In genomic region chr16:28303889-28304288, GRCm38 (mm10) we compare ENCODE assay signal across 18 mouse cellular contexts.
DNase-seq lines count a peak whose midpoint lies in the region; ATAC-seq and TF ChIP-seq lines count a peak whose summit lies in the region.
"Had no signal": no experiment of that assay in that cellular context is flagged by ENCODE, and none has a peak within 500 bp of the region (broad histone marks: within the 10 kb centered on the region; RNA-seq: fewer than 3 reads in every experiment).

No protein-coding gene starts in this region.

- no peak overlapping the region for H3K9ac ChIP-seq in hindbrain, embryonic 16.5 days (ENCODE audit: low read depth, low read length)
- no peak overlapping the region for H3K9ac ChIP-seq in hindbrain, embryonic 11.5 days (ENCODE audit: low read depth, low read length)
- no peak overlapping the region for H3K9ac ChIP-seq in midbrain, postnatal 0 days (replicated peaks; ENCODE audit: low read length, poor library complexity, severe bottlenecking)
- no peak overlapping the region for H3K9ac ChIP-seq in midbrain, embryonic 16.5 days (ENCODE audit: low read depth, low read length)
- H3K9ac ChIP-seq: embryonic facial prominence, embryonic 12.5 days; forebrain, embryonic 15.5 days; heart, embryonic 13.5 days had no signal

- 19% methylated on average over 1 of the region's 1 CpGs for WGBS in hindbrain, embryonic 16.5 days
- 50% methylated on average over 1 of the region's 1 CpGs for WGBS in hindbrain, embryonic 11.5 days
- WGBS in midbrain, postnatal 0 days, result 24% methylated on average over 1 of the region's 1 CpGs
- WGBS in midbrain, embryonic 16.5 days, result 37% methylated on average over 1 of the region's 1 CpGs

- no peaks in the 10 kb centered on the region for H3K36me3 ChIP-seq in hindbrain, embryonic 16.5 days (ENCODE audit: control insufficient read depth, insufficient read depth, low read length)
- H3K36me3 ChIP-seq in hindbrain, embryonic 11.5 days (ENCODE audit: control insufficient read depth, insufficient read depth, low read length), result no peaks in the 10 kb centered on the region
- H3K36me3 ChIP-seq in midbrain, postnatal 0 days (ENCODE audit: insufficient read depth, low read length), result no peaks in the 10 kb centered on the region
- no peaks in the 10 kb centered on the region for H3K36me3 ChIP-seq in midbrain, embryonic 16.5 days (ENCODE audit: control insufficient read depth, insufficient read depth, low read length)
- H3K36me3 ChIP-seq: embryonic facial prominence, embryonic 12.5 days; forebrain, embryonic 15.5 days; heart, embryonic 13.5 days had no signal

- H3K4me2 ChIP-seq in hindbrain, embryonic 16.5 days (ENCODE audit: low read length), result no peak overlapping the region
- no peak overlapping the region for H3K4me2 ChIP-seq in hindbrain, embryonic 11.5 days (replicated peaks; ENCODE audit: low read depth, low read length)
- H3K4me2 ChIP-seq in midbrain, postnatal 0 days (ENCODE audit: low read depth, low read length, poor library complexity, severe bottlenecking), result no peak overlapping the region
- H3K4me2 ChIP-seq in midbrain, embryonic 16.5 days (ENCODE audit: low read length), result no peak overlapping the region
- H3K4me2 ChIP-seq: embryonic facial prominence, embryonic 12.5 days; forebrain, embryonic 15.5 days; heart, embryonic 13.5 days had no signal

- peak; percentile 61 for ATAC-seq in hindbrain, embryonic 16.5 days
- no peak for ATAC-seq in hindbrain, embryonic 11.5 days (ENCODE audit: low FRiP score)
- ATAC-seq in midbrain, postnatal 0 days (ENCODE audit: low FRiP score), result no peak
- ATAC-seq in midbrain, embryonic 16.5 days, result no peak
- ATAC-seq: forebrain, embryonic 15.5 days; intestine, embryonic 16.5 days had no signal

- no peak overlapping the region for H3K4me3 ChIP-seq in hindbrain, embryonic 16.5 days (ENCODE audit: low read length)
- H3K4me3 ChIP-seq in hindbrain, embryonic 11.5 days (ENCODE audit: low read depth, low read length), result no peak overlapping the region
- H3K4me3 ChIP-seq in midbrain, postnatal 0 days (ENCODE audit: low read depth, low read length), result no peak overlapping the region
- H3K4me3 ChIP-seq in midbrain, embryonic 16.5 days (ENCODE audit: low read depth, low read length), result no peak overlapping the region
- H3K4me3 ChIP-seq: embryonic facial prominence, embryonic 12.5 days; forebrain, embryonic 15.5 days; heart, embryonic 13.5 days had no signal

- H3K4me1 ChIP-seq in hindbrain, embryonic 16.5 days (ENCODE audit: control insufficient read depth, insufficient read depth, low read depth, low read length), result no peaks in the 10 kb centered on the region
- no peaks in the 10 kb centered on the region for H3K4me1 ChIP-seq in hindbrain, embryonic 11.5 days (replicated peaks; ENCODE audit: control insufficient read depth, insufficient read depth, low read length)
- no peaks in the 10 kb centered on the region for H3K4me1 ChIP-seq in midbrain, postnatal 0 days (ENCODE audit: insufficient read depth, low read length)
- H3K4me1 ChIP-seq in midbrain, embryonic 16.5 days (ENCODE audit: control insufficient read depth, insufficient read depth, low read length), result no peaks in the 10 kb centered on the region
- H3K4me1 ChIP-seq: embryonic facial prominence, embryonic 12.5 days; forebrain, embryonic 15.5 days; heart, embryonic 13.5 days had no signal

- H3K27ac ChIP-seq in hindbrain, embryonic 16.5 days (ENCODE audit: low read depth, low read length), result no peak overlapping the region
- no peak overlapping the region for H3K27ac ChIP-seq in hindbrain, embryonic 11.5 days (ENCODE audit: low read depth, low read length)
- H3K27ac ChIP-seq in midbrain, postnatal 0 days (ENCODE audit: low read depth, low read length), result no peak overlapping the region
- H3K27ac ChIP-seq in midbrain, embryonic 16.5 days (ENCODE audit: low read length), result no peak overlapping the region
- H3K27ac ChIP-seq: embryonic facial prominence, embryonic 12.5 days; forebrain, embryonic 15.5 days; heart, embryonic 13.5 days had no signal

- no peaks in the 10 kb centered on the region for H3K9me3 ChIP-seq in hindbrain, embryonic 16.5 days (ENCODE audit: control insufficient read depth, low read length)
- no peaks in the 10 kb centered on the region for H3K9me3 ChIP-seq in hindbrain, embryonic 11.5 days (ENCODE audit: control insufficient read depth, low read length)
- no peaks in the 10 kb centered on the region for H3K9me3 ChIP-seq in midbrain, postnatal 0 days (ENCODE audit: low read length)
- H3K9me3 ChIP-seq in midbrain, embryonic 16.5 days (replicated peaks; ENCODE audit: control insufficient read depth, low read length, poor library complexity, severe bottlenecking), result no peaks in the 10 kb centered on the region
- H3K9me3 ChIP-seq: embryonic facial prominence, embryonic 12.5 days; forebrain, embryonic 15.5 days; heart, embryonic 13.5 days had no signal

- TF ChIP-seq CTCF in midbrain, postnatal 0 days (IDR thresholded peaks at IDR 0.05), result no peak

- peak; percentile 74 to 81 for DNase-seq in cerebellum, postnatal 10 days
- DNase-seq in cerebellum, postnatal 36 days, result no peak
- no peak for DNase-seq in hindbrain, embryonic 11.5 days (ENCODE audit: low spot score)
- peak; percentile 75 for DNase-seq in midbrain, postnatal 0 days (ENCODE audit: low spot score)
- no peak for DNase-seq in adrenal gland, postnatal 10 days
- DNase-seq: adrenal gland, adult 2 months; adrenal gland, postnatal 36 days; gastrocnemius, postnatal 36 days; heart, adult 11 months; heart, postnatal 36 days; kidney, adult 2 months had no signal

- no peaks in the 10 kb centered on the region for H3K27me3 ChIP-seq in hindbrain, embryonic 16.5 days (replicated peaks; ENCODE audit: control insufficient read depth, insufficient read depth, low read length)
- H3K27me3 ChIP-seq in hindbrain, embryonic 11.5 days (ENCODE audit: control insufficient read depth, insufficient read depth, low read length), result no peaks in the 10 kb centered on the region
- H3K27me3 ChIP-seq in midbrain, postnatal 0 days (ENCODE audit: insufficient read depth, low read length), result no peaks in the 10 kb centered on the region
- no peaks in the 10 kb centered on the region for H3K27me3 ChIP-seq in midbrain, embryonic 16.5 days (ENCODE audit: control insufficient read depth, insufficient read depth, low read depth, low read length)
- H3K27me3 ChIP-seq: CH12.LX; embryonic facial prominence, embryonic 12.5 days; forebrain, embryonic 15.5 days; heart, embryonic 13.5 days had no signal

Comparison
In these comparisons a context has a peak if more than half of its experiments do, and no peak if none do; other contexts are left out.
1. DNase-seq: peak in cerebellum, postnatal 10 days (2 of 2) and midbrain, postnatal 0 days (single experiment); none in cerebellum, postnatal 36 days (0 of 2), hindbrain, embryonic 11.5 days (single experiment) and adrenal gland, postnatal 10 days (single experiment).